Mouse (Mus musculus) adrenal gland, postnatal 4 days (tissue): Measurements from ENCODE around the gene Prr19. TPM values are rescaled to one million over a fixed set of nuclear protein-coding genes. Genes with fewer than 3 reads are reported as not detected.

Source experiments
- DNase-seq, 2 experiments: peaks; one replicate each; pipeline ENCODE4 v3.0.0; 2021 to 2022; ENCODE audit warnings: low spot score in 2 of 2, mixed read lengths in 2 of 2
- total RNA-seq, 2 experiments: library from RNA; stranded (reverse); gene quantifications; 2 replicates each; pipeline ENCODE4 v1.2.3; 2021

The Prr19 gene
- total RNA-seq, 2 experiments from 2014 or later = not detected

DNA sequence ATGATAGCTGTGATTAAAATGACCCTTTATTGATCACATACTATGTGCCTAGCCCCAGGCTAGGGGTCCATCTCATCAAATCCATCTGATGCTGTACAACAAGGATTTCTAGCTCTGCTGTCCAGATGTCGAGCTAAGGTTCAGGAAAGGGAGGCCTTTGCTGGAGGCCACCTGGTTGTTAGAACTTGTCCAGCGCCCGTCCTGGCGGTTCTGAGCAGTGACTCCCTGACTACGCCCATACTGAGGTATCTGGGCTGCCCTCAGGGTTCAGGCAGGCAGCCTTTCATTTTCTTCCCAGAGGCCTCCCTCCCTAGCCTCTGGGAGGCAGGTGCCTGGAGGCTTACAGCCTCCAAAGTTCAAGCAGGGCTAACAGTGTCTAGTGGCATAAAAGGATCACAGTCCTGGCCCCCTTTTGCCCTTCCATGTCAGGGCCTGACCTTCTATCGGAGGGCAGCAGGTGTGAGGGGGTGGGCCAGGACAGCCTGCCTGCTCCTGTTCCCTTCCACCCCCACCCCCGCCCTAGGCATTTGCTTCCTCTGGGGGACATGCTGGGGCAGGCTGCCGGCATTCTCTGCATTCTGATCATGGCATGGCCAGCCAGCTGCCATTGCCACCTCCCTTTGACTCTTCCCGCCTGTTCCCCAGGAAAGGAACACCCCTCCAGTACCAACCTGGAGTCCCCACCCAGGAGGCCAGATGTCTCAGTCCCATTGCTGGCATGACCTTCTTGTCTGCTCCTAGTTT, 25.5 kb upstream of the Prr19 start:
- no peak for DNase-seq

DNA sequence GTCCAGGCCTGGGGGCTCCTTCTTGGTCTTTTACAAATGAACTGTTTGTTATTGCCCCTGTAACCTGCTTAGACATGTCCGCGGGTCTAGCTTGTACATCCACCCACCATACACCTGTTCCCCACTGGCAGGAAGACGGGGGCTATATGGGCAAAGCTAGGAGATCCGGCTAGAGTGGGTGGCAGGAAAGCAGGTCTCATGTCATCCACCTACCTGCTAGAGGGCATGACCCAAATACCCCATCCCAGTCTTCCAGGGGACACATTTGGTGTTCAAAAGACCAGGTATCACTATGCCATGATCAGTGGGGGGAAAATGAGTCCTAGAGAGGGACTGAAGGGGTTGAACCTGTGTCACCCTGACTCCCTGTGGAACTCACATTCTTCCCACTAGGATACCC, 23.8 kb upstream of the Prr19 start:
- no peak for DNase-seq

DNA sequence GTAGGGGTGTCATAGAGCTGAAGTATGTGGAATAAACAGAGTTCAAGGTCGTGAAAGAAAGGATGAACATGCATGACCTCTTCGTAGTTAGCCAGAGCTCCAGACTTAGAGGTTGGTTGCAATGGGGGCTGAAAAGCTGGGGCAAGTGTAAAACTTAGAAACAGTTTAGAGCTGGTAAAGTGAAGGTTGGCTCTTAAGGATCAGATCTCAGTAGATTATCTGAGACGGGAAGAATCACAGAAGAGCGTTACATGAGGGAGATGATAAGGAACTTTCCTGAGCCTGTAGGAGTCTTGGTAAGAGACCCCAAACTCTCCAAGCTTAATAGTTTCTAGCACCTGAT, 23.2 kb upstream of the Prr19 start:
- no peak for DNase-seq

DNA sequence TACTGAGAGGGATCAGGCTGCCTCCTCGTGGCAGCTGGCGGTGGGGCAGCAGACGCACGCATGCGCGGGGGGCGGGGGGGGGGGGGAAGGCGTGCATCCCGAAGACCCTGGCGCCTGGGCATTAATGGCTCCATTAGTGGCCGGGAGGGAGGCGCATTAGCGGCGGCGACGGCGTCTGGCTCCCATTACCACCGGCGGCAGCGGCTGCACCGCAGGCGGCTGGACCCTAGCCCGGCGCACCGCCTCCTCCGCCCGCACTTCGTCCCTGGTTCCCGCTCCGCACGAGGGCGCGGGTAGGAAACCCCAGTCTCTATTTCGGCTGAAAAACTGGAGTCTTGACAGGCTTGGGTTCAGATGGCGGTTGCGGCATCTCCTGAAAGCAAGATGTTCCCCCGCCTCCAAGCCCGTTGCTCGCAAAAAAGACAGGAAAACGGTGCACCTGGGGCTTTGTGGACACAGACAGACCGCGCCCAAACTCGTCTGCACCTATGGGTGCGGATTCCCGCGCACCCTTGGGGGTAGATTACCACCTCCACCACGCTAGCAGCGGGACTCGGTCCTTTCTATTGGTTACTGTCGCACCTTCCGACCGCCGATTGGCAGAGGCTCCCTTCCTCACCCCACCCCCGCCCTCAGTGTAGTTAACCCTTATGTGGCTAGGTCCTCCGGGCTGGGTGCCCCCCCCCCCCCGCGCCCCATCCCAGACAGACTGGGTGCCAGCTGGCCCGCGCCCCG, 22.7 kb upstream of the Prr19 start:
- peak in 1 of 2 experiments; percentile 60 for DNase-seq

DNA sequence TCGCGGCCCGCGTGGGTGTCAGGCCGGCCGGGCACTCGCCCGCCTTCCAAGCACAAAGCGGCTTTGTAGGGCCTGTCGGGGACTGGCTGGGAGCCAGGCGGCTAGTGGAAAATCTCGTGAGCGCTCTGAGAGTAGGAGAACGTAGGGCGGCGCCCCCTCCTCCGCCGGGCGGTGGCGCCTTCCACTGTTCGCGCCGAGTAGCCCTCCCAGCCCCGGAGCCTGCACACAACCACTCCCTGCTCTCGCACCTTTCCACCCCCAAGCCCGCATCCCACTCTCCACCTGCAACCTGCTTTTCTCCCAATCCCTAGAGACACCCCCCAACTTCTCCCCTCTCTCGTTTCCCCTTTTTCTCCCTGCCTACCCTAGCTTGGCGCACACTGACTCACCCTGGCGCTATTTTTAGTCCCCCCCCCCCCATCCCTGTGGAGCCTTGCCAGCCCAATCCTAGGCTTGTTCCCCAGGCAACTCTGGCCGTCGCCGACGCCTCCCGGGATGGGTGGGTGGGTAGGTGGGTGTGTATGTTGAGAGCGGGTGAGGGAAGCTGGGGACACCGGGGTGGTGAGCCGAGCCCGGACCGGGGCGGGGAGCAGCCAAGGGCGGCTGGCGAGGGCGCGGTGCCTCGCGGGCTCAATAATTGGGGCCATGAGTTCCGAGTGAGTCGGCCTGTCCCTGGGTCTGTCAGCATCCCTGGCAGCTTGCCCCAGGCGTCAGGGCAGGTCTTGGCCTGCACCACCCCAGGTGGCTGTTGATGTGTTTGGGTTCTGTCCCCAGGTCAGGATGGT, 21.9 kb upstream of the Prr19 start:
- DNase-seq = peak; percentile 62 to 66

DNA sequence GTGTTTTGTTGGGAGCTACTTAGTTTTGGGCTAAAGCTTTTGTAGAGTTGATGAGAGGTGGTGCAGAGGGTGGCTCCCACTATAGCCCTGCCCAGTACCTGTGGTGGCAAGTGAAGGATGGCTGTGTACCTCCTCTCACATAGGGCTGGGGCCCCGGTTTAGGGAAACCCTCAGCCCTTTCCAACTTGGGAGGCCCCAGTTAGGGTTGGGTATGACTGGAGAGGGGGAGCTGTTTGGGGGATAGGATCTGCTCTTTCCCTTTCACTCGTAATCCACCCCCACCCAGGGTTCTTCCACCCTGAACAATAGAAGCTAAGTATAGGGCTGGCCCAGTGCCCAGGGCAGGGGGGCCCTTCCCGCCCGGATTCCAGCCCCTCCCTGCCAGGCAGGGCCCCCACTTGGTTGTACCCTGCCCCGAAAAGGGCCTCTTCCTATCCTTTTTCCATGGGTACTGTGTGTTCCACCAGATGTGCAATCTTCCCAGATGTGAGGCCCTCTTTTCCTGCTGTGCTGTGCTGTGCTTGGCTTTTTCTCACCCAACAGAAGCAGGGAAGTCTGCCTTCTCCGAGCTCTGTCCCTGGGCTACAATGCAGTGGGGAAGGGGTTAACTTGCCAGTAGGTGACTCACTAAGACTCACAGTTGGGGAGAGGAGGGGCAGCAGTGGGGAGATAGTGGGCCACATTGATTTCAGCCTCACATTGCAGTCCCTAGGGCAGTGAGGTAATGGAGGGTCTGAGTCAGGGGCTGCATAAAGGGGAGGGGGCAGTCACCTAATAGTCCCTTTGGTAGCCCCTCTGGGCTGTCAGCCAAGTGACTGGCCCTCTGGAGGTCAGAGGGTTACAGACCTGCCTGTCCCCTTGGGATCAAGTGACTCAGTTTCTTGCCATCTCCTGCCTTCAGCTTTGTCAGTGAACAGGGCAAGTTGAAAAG, 21.1 kb upstream of the Prr19 start:
- peak in 1 of 2 experiments; percentile 33 for DNase-seq

DNA sequence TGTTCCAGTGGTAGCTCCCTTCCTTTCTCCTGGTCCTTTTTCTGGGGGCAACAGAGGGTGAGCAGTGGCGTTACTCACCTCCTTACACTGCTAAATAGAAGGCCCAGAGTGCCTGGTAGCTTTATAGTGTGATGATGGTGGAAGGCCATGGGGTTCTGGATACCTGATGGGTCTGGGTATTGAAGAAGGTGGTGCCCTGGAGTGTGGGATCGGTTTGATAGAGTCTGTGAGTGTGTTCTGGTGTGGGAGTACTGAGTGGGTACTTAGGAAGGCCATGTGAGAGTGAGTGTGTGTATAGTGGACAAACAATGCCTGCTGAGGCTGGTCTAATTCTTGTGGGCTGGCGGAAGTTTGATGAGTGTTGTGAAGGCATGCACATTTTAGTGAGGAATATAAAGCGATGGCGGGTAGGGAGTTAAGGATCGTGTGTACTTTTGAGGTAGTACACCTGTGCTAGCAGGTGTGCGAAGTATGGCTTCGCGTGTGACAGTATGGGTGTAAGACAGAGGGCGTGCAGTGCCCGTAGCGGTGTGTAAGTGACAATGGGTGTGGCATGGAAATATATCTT, 20.0 kb upstream of the Prr19 start:
- no peak for DNase-seq

DNA sequence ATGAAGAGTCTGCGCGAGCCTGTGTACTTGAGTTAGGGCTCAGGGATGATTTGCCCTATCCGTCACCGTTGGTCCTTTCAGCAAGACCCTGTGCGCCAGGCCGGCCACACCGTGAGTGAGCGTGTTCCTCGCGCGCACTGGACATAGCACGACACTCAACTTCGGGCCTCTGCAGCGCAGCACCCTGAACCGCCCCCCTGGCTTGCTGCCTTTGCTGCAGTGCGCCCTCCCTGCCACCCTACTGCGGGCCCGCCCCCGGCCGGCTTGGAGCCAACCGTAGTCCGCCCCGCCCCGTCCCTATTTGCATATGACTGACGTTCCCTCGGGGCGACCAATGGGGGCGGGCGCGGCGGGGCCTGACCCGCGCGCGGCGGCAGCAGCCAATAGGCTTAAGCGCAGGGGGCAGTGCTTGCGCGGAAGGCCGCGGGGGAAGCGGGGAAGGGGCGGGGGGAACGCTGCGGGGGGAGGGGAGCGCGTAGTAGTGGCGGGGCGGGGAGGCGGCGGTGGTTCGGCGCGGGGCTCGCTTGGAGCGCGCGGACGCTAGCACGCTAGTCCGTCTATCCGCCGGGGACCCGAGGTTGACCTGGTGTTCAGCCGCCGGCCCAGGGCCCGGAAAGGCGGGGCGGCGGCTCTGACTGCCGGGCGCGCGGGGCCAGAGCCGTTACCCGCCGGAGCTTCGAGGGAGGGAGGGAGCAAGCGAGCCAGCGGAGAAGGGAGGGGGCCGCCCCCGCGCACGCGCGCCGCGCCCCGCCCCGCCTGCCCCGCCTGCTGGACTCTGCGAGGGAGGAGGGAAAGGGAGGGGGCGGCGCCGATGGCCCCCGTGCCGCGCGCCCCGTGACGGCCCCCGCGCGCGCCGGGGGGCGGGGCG, 19.2 kb upstream of the Prr19 start:
- peak; percentile 99 for DNase-seq

DNA sequence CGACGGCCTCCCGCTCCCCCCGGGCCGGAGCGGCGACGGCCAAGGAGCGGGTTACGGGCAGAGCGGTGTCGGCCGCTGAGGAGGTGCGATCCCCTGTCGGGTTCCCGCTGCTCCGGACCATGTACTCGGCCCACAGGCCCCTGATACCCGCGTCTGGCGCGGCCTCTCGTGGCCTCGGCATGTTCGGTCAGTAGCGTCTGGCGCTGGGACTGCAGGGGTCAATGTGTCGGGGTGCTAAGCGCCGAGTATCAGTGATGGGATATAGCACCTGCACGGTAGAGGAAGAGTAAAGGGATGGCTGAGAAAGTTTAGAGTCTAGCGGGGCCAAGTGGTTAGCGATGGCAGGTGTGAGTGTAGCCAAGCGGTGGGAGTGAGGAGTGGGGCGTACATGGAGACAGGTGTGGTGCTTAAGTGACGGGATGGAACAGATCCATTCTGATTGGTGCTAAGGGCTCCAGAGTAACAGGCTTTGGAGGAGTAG, 18.4 kb upstream of the Prr19 start:
- peak in 1 of 2 experiments; percentile 35 for DNase-seq

DNA sequence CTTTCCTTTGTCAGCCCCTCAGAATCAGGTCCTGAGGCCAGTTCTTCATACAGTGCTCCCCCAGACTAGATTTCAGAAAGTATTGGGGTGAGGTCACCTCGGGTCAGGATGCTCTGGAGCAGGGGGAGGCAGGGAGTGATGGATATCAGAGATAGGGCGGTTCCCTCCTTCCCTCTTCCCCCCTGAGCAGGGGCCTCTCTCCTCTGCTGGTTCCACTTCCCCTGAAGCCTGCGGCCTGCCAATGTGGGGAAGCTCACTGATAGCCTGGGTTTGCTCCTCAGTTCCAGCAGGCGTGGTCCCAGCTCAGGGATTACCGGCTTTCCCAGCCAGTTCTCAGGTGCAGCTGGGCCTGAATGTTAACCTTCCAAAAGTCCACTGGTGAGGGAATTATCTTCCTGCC, 17.6 kb upstream of the Prr19 start:
- no peak for DNase-seq

DNA sequence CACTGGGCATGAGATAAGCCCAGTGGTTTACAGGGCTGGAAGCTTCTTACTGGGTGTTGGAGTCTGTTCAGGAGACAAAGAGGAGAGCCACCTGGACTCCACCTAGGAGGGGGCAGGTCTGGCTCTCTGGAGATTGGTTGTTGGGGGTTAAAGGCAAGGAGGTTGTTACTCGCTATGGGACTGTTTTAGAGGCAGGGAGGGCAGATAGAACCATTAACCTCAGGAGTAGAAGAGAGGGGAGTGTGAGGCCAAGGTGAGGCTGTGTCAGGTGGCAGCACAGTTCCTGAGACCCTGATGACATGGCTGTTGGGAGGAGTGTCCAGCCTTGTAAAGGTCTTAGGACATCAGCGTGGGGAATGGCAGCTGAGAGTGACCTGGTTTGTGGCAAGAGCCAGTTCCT, 17.0 kb upstream of the Prr19 start:
- no peak for DNase-seq

DNA sequence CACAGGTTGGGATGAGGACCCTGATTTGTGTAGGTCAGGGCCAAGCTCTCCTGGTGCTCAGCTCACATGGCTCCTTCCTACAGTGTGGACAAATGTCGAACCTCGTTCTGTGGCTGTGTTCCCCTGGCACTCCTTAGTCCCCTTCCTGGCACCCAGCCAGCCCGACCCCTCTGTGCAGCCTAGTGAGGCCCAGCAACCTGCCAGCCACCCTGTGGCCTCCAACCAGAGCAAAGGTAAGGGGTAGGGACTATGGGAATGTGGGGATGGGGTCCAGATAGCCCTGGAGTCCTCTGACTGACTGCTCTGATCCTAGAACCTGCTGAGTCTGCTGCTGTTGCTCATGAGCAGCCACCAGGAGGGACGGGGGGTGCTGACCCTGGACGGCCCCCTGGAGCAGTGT, 16.4 kb upstream of the Prr19 start:
- no peak for DNase-seq

DNA sequence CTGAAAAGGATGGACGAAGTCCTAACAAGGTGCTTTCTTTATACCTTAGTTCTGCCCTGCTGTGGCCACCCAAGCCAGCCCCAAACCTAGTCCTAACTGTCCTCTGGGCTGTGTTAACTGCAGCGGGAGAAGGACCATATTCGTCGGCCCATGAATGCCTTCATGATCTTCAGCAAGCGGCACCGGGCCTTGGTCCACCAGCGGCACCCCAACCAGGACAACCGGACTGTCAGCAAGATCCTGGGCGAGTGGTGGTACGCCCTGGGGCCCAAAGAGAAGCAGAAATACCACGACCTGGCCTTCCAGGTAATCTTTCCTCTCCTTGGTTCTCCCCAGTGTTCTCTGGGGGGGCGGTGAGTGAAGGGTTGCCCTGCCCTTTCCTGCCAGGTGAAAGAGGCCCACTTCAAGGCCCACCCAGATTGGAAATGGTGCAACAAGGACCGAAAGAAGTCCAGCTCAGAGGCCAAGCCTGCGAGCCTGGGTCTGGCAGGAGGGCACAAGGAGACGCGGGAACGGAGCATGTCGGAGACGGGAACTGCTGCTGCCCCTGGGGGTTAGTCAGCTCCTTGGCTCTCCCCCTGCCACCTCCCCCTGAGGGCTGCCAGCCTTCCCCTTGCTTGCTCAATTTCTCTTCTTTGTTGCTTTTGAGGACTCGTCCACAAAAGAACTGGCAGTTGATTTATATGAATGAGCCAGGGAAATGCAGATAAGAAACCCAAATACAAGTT, 15.5 kb upstream of the Prr19 start:
- no peak for DNase-seq

DNA sequence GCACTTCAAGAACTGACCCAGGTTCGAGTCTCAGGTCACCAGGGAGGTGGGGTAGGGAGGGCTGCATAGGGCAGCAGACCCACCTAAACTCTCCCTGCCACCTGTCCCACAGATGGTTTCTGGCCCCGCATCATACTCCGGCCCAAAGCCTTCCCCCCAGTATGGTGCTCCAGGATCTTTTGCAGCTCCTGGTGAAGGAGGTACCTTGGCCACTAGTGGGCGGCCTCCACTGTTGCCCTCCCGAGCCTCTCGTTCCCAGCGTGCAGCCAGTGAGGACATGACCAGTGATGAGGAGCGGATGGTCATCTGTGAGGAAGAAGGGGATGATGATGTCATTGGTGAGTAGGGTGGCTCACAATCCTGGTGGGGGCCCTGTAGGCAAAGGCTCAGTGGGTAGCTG, 14.2 kb upstream of the Prr19 start:
- DNase-seq = no peak

DNA sequence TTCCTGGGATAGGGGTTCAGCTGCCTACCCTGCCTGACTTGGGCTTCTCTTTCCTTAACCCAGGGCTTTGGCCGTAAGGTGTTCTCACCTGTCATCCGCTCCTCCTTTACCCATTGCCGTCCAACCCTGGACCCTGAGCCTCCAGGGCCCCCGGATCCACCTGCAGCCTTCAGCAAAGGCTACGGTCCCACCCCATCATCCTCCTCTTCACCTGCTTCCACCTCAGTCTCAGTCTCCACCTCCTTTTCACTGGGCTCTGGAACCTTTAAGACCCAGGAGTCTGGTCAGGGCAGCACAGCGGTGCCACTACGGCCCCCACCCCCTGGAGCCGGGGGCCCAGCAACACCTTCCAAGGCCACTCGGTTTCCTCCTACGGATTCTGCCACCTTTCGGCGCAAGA, 13.2 kb upstream of the Prr19 start:
- no peak for DNase-seq

DNA sequence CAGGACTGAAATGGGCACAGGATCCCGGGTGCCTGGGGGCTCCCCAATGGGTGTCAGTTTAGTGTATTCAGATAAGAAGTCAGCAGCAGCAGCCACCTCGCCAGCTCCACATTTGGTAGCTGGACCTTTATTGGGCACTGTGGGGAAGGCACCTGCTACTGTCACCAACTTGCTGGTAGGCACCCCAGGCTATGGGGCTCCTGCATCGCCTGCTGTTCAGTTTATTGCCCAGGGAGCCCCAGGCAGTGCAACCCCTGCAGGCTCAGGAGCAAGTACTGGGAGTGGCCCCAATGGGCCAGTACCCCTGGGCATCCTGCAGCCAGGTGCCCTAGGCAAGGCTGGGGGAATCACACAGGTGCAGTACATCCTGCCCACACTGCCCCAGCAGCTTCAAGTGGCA, 12.5 kb upstream of the Prr19 start:
- no peak for DNase-seq

DNA sequence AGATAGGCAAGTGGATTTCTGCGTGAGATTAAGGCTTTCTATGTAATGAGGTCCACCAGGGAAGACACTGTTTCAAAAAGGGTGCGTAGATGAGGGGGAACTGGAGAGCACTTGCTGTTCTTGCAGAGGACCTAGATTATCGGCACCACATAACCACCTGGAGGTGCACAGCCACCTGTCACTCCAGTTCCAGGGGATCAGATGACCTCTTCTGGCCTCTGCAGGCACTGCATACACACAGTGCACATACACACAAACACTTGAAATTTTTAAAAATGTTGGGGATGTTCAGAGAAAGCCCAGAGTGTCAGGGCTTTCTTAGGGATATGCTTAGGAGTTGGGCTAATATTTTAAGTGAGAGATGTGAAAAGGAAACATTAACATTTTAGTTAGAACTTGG, 11.3 kb upstream of the Prr19 start:
- DNase-seq = no peak

DNA sequence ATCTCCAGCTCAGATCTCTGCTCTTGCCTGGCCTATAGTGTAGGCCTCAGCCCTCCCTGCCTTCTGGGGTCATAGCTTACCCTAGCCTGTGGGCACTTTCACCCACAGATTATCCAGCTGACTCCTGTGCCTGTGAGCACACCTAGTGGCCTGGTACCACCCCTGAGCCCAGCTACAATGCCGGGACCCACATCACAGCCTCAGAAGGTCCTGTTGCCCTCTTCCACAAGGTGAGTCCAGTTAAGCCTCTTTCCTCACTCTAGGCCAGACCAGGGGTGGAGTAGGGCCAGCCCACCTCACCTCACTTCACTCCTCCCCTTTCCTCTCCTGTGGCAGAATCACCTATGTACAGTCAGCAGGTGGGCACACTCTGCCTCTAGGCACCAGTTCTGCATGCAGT, 10.7 kb upstream of the Prr19 start:
- DNase-seq = no peak

DNA sequence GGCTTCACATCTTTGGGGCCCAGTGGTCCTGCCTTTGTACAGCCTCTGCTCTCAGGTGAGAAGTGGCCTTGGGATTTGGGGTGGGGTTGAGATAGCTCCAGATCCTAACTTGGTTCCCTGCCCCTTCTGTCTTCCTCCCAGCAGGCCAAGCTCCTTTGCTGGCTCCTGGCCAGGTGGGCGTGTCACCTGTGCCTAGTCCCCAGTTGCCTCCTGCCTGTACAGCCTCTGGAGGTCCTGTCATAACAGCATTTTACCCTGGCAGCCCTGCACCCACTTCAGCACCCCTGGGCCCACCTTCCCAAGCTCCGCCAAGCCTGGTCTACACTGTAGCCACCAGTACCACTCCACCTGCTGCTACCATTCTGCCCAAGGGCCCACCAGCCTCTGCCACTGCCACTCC, 10.3 kb upstream of the Prr19 start:
- DNase-seq = no peak
